Mouse (Mus musculus) ES-E14 (cell line): Measurements from ENCODE around the gene Rps8.
A peak's percentile ranks its signal among the peaks of the same experiment; 100 is the strongest.

ENCODE experiments used
- HCFC1 ChIP-seq: IDR thresholded peaks from 2 replicates; pipeline ENCODE4 v1.6.1; 2012; ENCODE audit warnings: low read length, inconsistent platforms, borderline replicate concordance; ENCODE audit not compliant: insufficient read depth
- MAFK ChIP-seq: IDR thresholded peaks from 2 replicates; pipeline ENCODE4 v1.6.1; 2014; ENCODE audit warnings: mild to moderate bottlenecking, low read depth, low read length, inconsistent platforms; ENCODE audit not compliant: insufficient read depth
- ZNF384 ChIP-seq: IDR thresholded peaks from 2 replicates; pipeline ENCODE4 v1.6.1; 2012; ENCODE audit warnings: low read depth, low read length, inconsistent platforms

- TF ChIP-seq ZNF384 (no peak), MAFK (peak; percentile 85), HCFC1 (no peak)
Observed at GRCm38 (mm10) chr4:117150212-117150733, 5.8 kb downstream of the Rps8 start.
